Mouse (Mus musculus): ENCODE data around the gene Mapk11. TPM values are rescaled to one million over a fixed set of nuclear protein-coding genes. Genes with fewer than 3 reads are reported as not detected.

Mapk11 gene
- total RNA-seq, 1 experiment from 2014 or later = 47.4 TPM

- no peak for ATAC-seq (ENCODE audit: extremely low read depth, insufficient number of reproducible peaks, low FRiP score, poor library complexity, severe bottlenecking)
Measured at GRCm38 (mm10) chr15:89175411-89176155, 26.2 kb upstream of the Mapk11 start.

GRCm38 (mm10) chr15:89174889-89175339, 25.5 kb upstream of the Mapk11 start:
- ATAC-seq (ENCODE audit: extremely low read depth, insufficient number of reproducible peaks, low FRiP score, poor library complexity, severe bottlenecking) = no peak

- ATAC-seq (ENCODE audit: extremely low read depth, insufficient number of reproducible peaks, low FRiP score, poor library complexity, severe bottlenecking) = 0 out of 2 replicates have a peak, but pooled peaks have one; percentile 11
Measured at GRCm38 (mm10) chr15:89173906-89174214, 24.4 kb upstream of the Mapk11 start.

- ATAC-seq (ENCODE audit: extremely low read depth, insufficient number of reproducible peaks, low FRiP score, poor library complexity, severe bottlenecking) = 0 out of 2 replicates have a peak, but pooled peaks have one; percentile 14
Measured at GRCm38 (mm10) chr15:89173024-89173905, 23.8 kb upstream of the Mapk11 start.

GRCm38 (mm10) chr15:89172276-89172935, 23.0 kb upstream of the Mapk11 start:
- no peak for ATAC-seq (ENCODE audit: extremely low read depth, insufficient number of reproducible peaks, low FRiP score, poor library complexity, severe bottlenecking)

DNA sequence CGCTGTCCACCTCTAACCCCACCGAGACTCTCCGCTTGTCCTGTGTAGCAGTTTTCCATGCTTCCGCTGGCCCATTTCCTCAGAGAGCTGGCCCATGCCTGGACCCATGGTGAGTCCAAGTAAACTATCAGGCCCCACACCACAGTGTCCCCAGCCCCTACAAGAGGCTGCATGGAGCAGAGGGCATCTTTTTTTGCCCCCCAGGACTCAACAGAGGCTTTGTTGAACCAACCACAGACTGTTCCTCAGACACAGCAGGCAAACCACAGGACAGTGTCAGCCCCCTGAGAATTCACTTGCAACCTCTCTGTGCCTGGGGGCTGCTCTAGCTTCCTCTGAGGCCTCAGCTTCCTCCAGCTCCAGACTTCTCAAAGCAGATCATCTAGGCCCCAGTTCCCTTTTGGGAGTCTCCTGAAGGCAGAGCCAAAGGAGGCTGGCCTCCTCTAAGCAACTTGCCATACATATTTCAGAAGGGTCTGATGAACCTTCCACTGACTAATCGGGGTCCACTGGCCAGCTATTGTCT, 22.2 kb upstream of the Mapk11 start:
- no peak for ATAC-seq (ENCODE audit: extremely low read depth, insufficient number of reproducible peaks, low FRiP score, poor library complexity, severe bottlenecking)

DNA sequence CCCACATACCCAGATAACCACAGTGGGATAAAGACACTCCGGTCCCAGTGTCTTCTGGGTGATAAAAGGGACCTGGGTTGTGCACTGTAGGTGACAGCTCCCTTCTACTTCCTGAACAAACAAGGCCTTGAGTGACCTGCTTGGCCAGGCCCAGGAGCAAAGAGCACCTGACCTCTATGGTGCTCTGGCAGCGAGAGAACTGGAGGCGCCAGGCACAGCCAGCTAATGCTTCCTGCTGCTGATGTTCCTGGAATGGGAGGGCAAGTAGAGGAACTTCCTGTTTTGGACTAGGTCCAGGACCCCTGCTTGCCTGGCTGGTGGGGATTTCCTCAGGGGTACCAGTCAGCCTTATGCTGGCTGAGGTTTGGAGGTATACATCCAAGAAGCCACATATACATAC, 20.7 kb upstream of the Mapk11 start:
- no peak for ATAC-seq (ENCODE audit: extremely low read depth, insufficient number of reproducible peaks, low FRiP score, poor library complexity, severe bottlenecking)

DNA sequence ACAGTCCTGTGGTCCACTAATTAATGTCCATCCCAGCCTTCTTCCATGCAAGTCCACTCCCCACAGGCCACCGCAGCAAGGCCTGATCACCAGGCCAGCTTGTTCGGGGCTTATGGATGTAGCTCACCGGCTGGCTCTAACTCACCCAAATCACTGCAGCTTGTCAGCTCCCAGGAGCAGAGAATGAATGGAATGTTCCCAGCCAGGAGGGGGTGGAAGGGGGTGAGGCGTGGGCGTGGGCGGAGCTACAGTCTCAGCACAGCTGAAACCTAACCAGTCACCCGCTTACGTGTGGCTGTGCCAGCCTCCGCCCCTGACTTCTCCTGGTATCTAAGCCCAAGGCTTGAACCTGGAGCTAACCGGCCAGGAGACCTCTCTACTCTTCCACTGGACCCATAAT, 20.0 kb upstream of the Mapk11 start:
- ATAC-seq (ENCODE audit: extremely low read depth, insufficient number of reproducible peaks, low FRiP score, poor library complexity, severe bottlenecking) = no peak

DNA sequence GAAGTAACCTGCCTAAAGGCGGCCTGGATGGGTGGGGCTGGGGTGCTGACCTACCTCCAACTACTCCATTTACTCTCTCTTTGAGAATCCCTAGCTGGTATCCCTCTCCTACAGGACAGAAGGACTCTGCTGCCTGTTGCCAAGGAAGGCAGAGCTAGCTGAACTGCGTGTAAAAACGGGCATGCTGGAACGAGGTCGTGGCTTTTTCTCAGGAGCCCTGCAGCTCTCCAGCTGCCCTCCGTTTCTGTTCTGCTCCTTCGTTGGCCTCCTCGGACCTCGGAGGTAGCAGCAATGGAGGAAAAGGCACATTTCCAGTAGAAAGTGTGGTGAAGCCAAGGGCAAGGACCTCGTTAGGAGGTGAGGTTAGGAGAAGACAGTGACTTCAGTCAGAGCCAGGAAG, 19.5 kb upstream of the Mapk11 start:
- no peak for ATAC-seq (ENCODE audit: extremely low read depth, insufficient number of reproducible peaks, low FRiP score, poor library complexity, severe bottlenecking)

- ATAC-seq (ENCODE audit: extremely low read depth, insufficient number of reproducible peaks, low FRiP score, poor library complexity, severe bottlenecking) = no peak
Measured at GRCm38 (mm10) chr15:89165478-89165877, 16.1 kb upstream of the Mapk11 start.

- ATAC-seq (ENCODE audit: extremely low read depth, insufficient number of reproducible peaks, low FRiP score, poor library complexity, severe bottlenecking) = no peak
Measured at GRCm38 (mm10) chr15:89161397-89161796, 12.0 kb upstream of the Mapk11 start.

DNA sequence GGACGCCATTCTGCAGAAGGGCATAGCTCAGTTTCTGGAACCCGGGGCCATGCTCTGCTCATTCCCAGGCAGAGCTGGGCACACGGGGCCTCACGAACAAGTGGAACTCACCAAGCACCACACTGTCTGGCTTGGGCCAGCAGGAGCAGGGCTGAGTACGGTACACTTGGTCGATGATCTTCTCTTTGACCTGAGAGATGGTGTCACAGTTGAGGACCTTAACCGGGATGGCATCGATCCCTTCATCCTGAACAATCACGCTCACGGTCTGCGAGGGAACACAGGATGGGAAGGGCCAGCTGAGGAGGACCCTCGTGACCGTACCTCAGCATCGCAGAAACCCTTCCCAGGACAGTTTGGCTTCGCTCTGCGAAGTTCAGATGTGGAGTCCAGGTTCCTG, 9.1 kb upstream of the Mapk11 start:
- ATAC-seq (ENCODE audit: extremely low read depth, insufficient number of reproducible peaks, low FRiP score, poor library complexity, severe bottlenecking) = no peak

DNA sequence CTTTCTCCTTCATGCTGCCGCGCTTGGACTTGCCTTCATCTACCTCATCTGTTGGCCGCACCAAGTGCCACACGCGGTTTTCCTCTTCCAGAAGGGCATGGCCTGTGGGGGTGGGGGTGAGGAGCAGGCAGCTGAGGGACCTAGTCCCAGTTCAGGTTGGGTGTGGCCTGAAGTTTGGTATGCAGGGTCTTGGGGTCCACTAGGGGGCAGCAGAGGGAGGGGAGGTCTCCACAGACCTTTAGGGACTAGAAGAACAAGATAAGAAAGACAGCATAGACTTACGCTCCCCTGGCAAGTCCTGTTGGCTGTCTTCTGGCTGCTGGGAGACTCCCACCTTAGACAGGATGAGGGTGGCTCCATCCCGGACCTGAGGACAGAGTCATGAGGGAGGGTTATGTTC, 8.5 kb upstream of the Mapk11 start:
- ATAC-seq (ENCODE audit: extremely low read depth, insufficient number of reproducible peaks, low FRiP score, poor library complexity, severe bottlenecking) = peak; percentile 69

DNA sequence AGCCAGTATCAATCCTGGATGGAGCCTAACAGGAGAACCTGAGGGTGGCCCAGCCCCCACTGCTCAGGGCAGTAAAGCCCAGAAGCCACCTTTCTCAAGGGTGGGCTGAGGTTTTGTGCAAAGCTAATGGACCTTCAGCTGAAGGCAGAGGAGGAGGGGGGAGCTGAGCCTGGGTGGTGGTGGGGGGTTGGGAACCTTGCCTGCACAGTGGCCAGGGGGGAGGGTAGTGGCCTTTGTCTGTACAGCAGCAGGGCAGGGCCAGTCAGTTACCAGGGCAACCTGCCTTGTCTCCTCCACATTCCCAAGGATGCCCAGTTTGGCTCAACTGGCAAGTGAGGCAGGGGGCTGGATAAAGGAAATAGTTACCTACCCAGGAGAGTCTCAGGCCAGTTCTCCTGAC, 2.9 kb upstream of the Mapk11 start:
- ATAC-seq (ENCODE audit: extremely low read depth, insufficient number of reproducible peaks, low FRiP score, poor library complexity, severe bottlenecking) = no peak

DNA sequence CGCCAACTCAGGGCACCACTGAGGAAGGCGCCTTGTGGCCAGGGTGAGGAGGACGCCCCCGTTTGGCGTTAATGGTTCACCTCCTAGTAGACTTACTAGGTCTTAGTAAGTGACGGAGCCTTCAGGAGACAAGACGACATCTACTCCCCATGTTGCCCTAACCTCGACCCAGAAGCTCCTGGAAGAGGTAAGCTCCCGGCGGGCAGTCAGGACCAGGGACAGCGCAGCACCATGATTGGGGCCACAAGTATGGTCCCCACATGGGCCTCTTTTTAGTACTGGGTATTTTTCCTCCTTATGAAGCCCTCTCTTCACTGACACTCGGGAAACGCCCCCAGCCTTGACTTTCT, 588 bp upstream of the Mapk11 start:
- peak; percentile 13; the same call in 1 of the 2 replicates for ATAC-seq (ENCODE audit: extremely low read depth, insufficient number of reproducible peaks, low FRiP score, poor library complexity, severe bottlenecking)

- ATAC-seq (ENCODE audit: extremely low read depth, insufficient number of reproducible peaks, low FRiP score, poor library complexity, severe bottlenecking) = no peak
Measured at GRCm38 (mm10) chr15:89148496-89149270, 745 bp downstream of the Mapk11 start.

DNA sequence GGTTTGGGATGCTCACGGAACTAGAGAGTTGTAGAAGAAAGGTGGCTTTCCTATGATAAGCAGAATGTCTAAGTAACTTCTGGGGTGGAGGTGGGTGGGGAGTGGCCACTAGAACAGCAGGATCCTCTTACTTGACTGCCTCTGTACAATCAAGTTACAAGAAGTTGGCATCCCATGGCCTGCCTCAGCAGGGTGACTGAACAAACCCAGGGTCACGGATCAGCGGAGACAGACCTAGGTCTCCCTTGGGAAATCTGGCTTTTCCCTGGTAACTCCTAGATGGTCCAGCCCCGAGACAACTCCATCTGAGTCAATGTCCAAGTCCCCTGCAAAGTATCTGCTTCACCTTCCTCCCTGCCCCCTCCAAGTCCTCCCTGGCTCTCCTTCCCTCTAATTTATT, 1.5 kb downstream of the Mapk11 start:
- ATAC-seq (ENCODE audit: extremely low read depth, insufficient number of reproducible peaks, low FRiP score, poor library complexity, severe bottlenecking) = no peak

- no peak for ATAC-seq (ENCODE audit: extremely low read depth, insufficient number of reproducible peaks, low FRiP score, poor library complexity, severe bottlenecking)
Measured at GRCm38 (mm10) chr15:89147456-89147855, 2.0 kb downstream of the Mapk11 start.

GRCm38 (mm10) chr15:89147024-89147423, 2.4 kb downstream of the Mapk11 start:
- peak; percentile 53; the same call in 1 of the 2 replicates for ATAC-seq (ENCODE audit: extremely low read depth, insufficient number of reproducible peaks, low FRiP score, poor library complexity, severe bottlenecking)
